Mouse (Mus musculus) ES-Bruce4 (cell line): ENCODE data around the gene Arl14. TPM values are rescaled to one million over a fixed set of nuclear protein-coding genes. Genes with fewer than 3 reads are reported as not detected.

Source experiments
- H3K27ac ChIP-seq: 2 replicates; pipeline ENCODE4 v1.5.1; 2012; ENCODE audit warnings: low read length, inconsistent platforms; ENCODE audit not compliant: insufficient read depth
- H3K27me3 ChIP-seq: 2 replicates; pipeline ENCODE4 v1.6.1; 2012; ENCODE audit warnings: mild to moderate bottlenecking, low read length, inconsistent platforms; ENCODE audit not compliant: control insufficient read depth, poor library complexity, insufficient read depth, severe bottlenecking
- H3K36me3 ChIP-seq: 2 replicates; pipeline ENCODE4 v1.6.1; 2012; ENCODE audit warnings: inconsistent platforms, mild to moderate bottlenecking, low read length, moderate library complexity; ENCODE audit not compliant: control insufficient read depth, poor library complexity, insufficient read depth, severe bottlenecking
- H3K4me1 ChIP-seq: one replicate; pipeline ENCODE4 v1.8.1; 2011; ENCODE audit warnings: low read length; ENCODE audit not compliant: control insufficient read depth, insufficient read depth
- H3K4me3 ChIP-seq: 2 replicates; pipeline ENCODE4 v1.5.1; 2011; ENCODE audit warnings: low read depth, mild to moderate bottlenecking, low read length
- H3K9ac ChIP-seq: 2 replicates; pipeline ENCODE4 v1.6.1; 2012; ENCODE audit warnings: low read depth, mild to moderate bottlenecking, inconsistent platforms; ENCODE audit not compliant: poor library complexity, severe bottlenecking
- H3K9me3 ChIP-seq: replicated peaks from 2 replicates; pipeline ENCODE4 v1.6.1; 2012; ENCODE audit warnings: mild to moderate bottlenecking, low read length, inconsistent platforms; ENCODE audit not compliant: control insufficient read depth, poor library complexity, insufficient read depth, severe bottlenecking
- CTCF ChIP-seq: IDR thresholded peaks from one replicate; pipeline ENCODE4 v1.8.1; 2011; ENCODE audit warnings: low read depth, low read length
- EP300 ChIP-seq: IDR thresholded peaks from 2 replicates; pipeline ENCODE4 v1.6.1; 2011; ENCODE audit warnings: low read depth, low read length; ENCODE audit not compliant: insufficient read depth
- POLR2A ChIP-seq: IDR thresholded peaks from one replicate; pipeline ENCODE4 v1.8.1; 2011; ENCODE audit warnings: low read length; ENCODE audit not compliant: insufficient read depth
- polyA plus RNA-seq: library from polyadenylated mRNA; stranded (reverse); fragments of >200 nt; gene quantifications from 2 replicates; pipeline ENCODE4 v1.2.4, GENCODE M21; 2011; ENCODE audit warnings: low read depth; ENCODE audit not compliant: missing spikeins, insufficient read depth, insufficient read length

Arl14 gene
- polyA plus RNA-seq, 1 experiment = not detected

DNA sequence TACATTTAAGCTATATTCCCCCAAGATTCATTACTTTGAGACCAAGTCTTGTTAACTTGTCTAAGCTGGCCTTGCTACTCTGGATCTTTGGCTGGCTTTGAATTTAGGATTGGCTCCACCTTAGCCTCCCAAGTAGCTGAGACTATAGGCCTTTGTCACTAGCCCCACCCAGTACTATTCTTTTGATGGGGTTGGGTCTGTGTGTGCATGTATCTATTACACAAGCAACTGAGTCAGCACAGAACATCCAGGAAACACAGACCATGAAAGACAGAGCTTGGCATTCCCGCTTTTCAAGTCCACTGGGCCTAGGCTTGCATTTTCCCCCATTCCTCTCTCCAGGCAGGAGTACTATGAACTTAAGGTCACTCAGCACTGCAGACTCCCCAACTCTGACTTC is 12.3 kb downstream of the Arl14 start:
- Histone ChIP-seq H3K27me3 (no peaks in the 10 kb centered on the region), H3K36me3 (no peaks in the 10 kb centered on the region), H3K9me3 (no peaks in the 10 kb centered on the region), H3K4me1 (peaks cover 2% of the 10 kb centered on the region), H3K4me3 (no peak overlapping the region), H3K9ac (no peak overlapping the region), H3K27ac (no peak overlapping the region)
- TF ChIP-seq POLR2A = no peak
- no peak for TF ChIP-seq CTCF
- no peak for TF ChIP-seq EP300

DNA sequence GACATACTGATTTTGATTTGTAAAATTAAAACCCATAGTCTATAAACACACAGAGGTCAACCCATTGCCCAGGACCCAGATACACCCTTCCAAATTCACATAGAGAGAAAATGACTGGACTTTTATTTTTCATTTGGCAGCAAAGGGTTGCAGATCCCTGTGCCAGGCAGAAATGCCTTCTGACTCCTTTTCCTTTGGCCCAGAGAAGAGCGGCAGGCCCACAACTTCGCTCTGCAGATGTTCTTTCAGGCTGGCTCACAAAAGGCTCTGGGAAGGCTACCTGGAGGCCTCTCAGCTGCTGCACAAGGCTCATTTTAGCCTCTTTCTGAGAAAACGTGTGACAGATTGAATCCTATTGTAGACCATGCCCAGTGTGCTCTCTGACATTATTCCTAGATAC is 13.6 kb downstream of the Arl14 start:
- no peaks in the 10 kb centered on the region for H3K27me3 ChIP-seq
- H3K9ac ChIP-seq = no peak overlapping the region
- H3K36me3 ChIP-seq = no peaks in the 10 kb centered on the region
- peaks cover 2% of the 10 kb centered on the region for H3K4me1 ChIP-seq
- H3K9me3 ChIP-seq = no peaks in the 10 kb centered on the region
- H3K4me3 ChIP-seq = no peak overlapping the region
- no peak overlapping the region for H3K27ac ChIP-seq
- TF ChIP-seq CTCF (no peak), EP300 (no peak), POLR2A (no peak)

DNA sequence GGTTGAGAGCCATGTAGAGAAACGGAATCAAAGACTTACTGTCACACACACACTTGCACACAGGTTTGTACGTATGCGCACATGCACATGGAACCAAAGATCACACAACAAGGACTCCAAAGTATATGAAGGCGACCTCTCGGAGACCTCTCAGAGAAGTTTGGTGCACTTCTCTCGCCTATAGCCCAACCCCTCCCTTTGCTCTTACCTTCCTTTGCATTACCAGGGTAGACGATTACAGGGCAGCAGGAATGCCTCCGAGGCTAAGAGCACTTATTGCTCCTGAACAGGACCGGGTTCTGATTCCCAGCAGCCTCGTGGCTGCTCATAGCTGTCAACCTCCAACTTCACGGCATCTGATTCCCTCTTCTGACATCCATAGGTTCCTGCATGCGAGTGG is 14.3 kb downstream of the Arl14 start:
- peaks cover 2% of the 10 kb centered on the region for H3K4me1 ChIP-seq
- H3K27me3 ChIP-seq = no peaks in the 10 kb centered on the region
- no peaks in the 10 kb centered on the region for H3K36me3 ChIP-seq
- no peak overlapping the region for H3K27ac ChIP-seq
- H3K9ac ChIP-seq = no peak overlapping the region
- H3K4me3 ChIP-seq = no peak overlapping the region
- no peaks in the 10 kb centered on the region for H3K9me3 ChIP-seq
- TF ChIP-seq EP300 = no peak

DNA sequence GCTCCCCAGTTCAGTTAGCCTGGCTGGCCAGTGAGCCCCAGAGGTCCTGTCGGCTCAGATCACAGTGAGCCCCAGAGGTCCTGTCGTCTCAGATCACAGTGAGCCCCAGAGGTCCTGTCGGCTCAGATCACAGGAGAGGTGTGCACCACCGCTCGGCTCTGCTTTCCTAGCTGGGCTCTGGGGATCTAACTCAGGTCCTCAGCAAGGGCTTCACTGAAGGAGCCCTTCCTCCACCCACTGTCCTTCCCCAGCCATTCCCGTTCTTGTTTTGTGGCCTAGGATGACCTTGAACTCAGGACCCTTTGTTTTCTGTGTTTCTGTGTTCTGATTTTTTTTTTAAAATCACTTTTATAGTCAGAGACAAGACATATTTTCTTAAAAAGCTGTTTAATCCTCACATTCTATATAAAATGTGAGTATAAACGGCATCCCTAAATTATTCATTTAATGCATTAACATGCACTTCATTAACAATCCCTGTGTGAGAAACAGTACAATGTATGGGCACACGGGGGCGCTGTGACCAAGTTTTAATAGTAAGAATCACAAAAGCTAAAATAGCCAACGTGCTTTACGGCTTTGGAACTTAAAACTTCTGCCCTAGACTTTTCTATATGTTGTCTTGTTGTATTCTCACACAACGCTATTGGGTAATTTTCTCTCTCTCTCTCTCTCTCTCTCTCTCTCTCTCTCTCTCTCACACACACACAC is 16.1 kb downstream of the Arl14 start:
- Histone ChIP-seq H3K9ac (no peak overlapping the region), H3K4me1 (peaks cover 2% of the 10 kb centered on the region), H3K27ac (no peak overlapping the region), H3K9me3 (no peaks in the 10 kb centered on the region), H3K36me3 (no peaks in the 10 kb centered on the region), H3K27me3 (no peaks in the 10 kb centered on the region; the same call in 1 of the 2 replicates), H3K4me3 (no peak overlapping the region)
- TF ChIP-seq EP300 = no peak
- TF ChIP-seq POLR2A = no peak
- no peak for TF ChIP-seq CTCF

DNA sequence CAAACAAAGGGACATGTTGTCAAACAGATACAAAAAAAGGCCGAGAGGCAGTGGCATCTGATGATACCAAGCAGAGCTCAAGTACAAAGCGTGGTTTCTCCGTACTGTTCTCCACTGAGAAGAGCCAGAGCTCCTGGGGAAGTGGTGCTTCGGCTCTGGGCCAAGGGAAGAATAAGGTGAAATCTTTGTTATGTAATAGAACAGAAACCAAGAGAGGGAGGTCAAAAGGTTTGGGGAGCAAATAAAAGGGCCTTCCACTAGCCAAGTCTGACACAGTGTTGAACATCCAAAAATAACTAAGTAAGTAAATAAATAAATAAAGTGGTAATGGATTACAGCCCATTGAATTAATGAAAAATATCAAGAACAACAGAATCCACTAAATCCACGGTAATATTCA is 17.0 kb downstream of the Arl14 start:
- Histone ChIP-seq H3K36me3 (no peaks in the 10 kb centered on the region), H3K27me3 (no peaks in the 10 kb centered on the region; the same call in 1 of the 2 replicates), H3K4me1 (peaks cover 2% of the 10 kb centered on the region), H3K9me3 (no peaks in the 10 kb centered on the region), H3K4me3 (no peak overlapping the region), H3K27ac (no peak overlapping the region), H3K9ac (no peak overlapping the region)
- TF ChIP-seq EP300 = no peak
- no peak for TF ChIP-seq CTCF
- no peak for TF ChIP-seq POLR2A

DNA sequence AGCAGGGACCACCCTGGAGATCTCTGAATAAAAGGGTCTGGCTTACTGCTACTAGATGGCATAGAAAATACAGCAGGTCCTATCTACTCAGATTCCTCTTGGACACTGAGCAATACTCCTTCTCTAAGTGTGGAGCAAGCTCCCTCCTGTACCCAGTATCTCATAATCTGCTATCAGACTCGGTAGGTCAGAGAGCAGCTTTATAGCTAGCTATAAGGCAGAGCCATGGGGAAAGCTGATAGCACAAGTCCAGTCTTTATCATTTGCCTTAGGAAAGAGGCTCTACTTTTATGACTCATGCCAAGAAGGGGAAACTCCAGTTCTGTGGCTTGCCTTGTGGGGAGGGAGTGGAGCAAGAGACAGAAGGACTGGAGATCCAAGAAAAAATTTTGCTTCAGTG is 18.8 kb downstream of the Arl14 start:
- TF ChIP-seq POLR2A (no peak), EP300 (no peak), CTCF (no peak)

More for the DNA sequence above, 18.8 kb downstream of the Arl14 start:
- H3K4me3 ChIP-seq = no peak overlapping the region
- no peaks in the 10 kb centered on the region for H3K36me3 ChIP-seq
- H3K27ac ChIP-seq = no peak overlapping the region
- no peaks in the 10 kb centered on the region for H3K4me1 ChIP-seq
- no peaks in the 10 kb centered on the region; the same call in 1 of the 2 replicates for H3K27me3 ChIP-seq
- no peaks in the 10 kb centered on the region for H3K9me3 ChIP-seq
- no peak overlapping the region for H3K9ac ChIP-seq
